Mouse (Mus musculus): Measurements from ENCODE around the gene Rgs3.
"Not testable (repeated sequence)": the region's sequence is repeated elsewhere in the genome, so short reads cannot be mapped to it uniquely, and the experiment has no call there.

The Rgs3 gene

DNA sequence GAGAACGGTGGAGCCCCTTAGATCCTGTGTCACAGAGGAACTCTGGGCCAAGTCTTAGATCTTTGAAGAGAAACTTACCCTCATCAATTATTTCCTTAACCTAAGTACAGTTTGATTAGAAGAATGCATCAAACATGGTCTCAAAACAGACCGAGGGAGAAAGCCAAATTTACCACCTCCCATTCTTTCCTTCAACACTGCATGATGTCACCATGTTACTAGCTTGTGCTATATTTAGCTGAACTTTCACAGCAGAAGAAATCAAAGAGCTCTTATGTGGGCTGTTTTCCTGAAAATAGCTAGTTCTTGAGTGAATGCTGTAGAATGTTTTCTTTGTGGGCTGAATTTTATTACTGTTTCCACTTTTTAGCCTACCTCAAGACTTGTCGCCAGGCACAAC lies 2.2 kb upstream of the Rgs3 start:
- DNase-seq = no peak

DNA sequence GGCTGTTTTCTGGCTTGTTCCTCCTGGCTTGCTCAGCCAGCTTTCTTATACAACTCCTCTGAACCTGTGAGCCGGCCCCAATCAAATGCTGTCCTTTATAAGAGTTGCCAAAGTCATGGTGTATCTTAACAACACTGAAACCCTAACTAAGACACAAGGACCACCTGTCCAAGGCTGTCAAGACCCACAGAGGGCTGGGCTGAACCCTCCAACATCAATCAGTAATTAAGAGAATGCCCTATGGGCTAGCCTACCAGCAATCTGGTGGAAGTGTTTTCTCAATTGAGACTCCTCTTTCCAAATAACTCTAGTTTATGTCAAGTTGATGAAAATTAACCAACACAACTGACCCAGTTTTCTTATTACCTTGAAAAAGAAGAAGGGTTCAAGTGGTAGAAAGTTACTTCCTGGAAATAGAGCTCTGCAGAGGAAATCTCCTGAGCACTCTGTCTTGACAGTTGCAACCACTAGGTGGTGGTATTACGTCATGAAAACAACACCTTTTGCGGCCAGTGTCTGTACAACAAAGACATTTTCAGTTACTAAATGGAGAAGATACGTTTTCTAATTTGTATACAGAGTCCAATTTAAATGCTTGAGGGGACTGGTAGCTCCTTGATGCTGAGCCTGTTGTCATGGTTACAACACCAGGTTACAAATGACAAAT lies 1.4 kb downstream of the Rgs3 start:
- DNase-seq = peak; percentile 88

DNA sequence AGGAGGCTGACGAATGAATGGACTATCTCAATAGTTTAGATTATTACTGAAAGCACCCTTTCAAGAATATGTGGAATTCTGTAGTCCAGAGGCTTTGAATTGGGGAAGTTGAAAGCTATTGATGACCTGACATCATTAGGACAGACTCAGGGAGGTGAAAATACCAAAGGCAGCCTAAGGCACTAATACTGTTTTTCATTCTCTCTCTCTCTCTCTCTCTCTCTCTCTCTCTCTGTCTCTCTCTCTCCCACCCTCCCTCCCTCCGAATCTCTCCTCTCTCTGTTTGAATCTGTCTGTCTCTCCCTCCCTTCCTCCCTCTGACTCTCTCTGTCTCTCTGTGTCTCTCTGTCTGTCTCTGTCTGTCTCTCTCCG lies 2.0 kb downstream of the Rgs3 start:
- no peak for DNase-seq

DNA sequence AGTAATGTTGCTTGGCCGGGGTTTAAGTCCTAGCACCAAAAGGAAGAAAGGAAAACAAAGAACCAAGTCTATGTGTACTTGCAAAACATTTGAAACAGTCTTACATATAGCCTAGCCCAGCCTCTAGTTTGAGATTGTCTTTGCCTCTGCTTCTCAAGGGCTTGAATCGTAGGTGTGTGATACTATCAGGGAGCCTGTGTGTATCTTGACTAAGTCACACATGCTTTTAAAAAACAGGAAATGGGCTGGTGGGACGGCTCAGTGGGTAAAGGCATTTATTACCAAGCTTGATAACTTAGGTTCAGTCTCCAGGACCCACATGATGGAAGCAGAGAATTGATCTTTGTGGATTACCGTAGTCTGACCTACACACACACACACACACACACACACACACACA lies 2.4 kb downstream of the Rgs3 start:
- no peak for DNase-seq

DNA sequence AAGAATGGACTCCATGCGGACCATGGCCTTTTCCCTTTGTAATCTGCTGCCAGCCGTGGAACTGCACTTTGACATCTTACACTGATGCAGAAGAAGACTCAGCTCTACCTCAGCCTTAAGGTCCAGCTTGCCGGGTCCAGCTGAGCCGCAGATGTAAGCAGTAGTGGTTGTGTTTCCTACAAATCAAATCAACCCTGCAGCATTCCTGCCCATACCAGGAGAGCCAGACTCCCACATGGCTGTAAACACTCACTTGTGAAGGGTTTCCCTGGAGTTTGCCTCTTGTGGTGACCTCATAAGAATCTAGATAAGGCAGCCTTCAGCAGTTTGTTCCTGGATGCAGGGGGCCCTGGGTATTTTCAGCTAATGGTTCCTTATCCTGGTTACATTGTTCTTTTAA lies 6.9 kb downstream of the Rgs3 start:
- no peak for DNase-seq

DNA sequence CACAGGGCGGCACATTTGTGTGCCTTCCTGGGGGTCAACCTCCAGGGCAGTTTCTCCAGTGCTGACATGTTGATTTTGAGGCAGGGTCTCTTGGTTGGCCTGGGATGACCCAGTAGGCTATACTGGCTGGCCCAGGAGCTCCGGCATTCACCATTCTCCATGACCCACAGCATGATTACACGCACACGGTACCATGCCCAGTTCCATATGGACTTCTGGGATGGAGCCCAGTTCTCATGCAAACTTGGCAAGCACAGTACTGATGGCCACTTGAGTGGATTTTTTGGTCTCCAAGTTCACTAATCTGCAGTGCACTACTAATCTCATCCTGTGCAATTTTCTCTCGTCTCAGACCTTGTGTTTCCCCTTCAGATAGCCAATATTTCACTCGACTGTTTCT lies 8.0 kb downstream of the Rgs3 start:
- DNase-seq = no peak

DNA sequence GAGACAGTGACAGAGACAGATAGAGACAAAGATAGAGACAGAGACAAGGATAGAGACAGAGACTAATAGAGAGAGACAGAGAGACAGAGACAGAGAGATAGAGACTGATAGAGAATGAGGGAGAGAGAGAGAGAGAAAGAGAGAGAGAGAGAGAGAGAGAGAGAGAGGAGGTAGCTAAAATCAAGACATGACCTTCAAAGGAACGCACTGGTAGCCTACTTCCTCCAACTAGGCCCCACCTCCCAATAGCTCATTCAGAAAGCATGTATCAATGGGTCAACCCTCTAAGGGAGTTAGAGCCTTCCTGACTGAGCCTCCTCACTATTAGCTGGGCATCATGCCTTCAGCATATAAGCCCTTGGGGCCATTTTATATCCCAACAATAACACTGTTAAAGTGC lies 8.7 kb downstream of the Rgs3 start:
- DNase-seq = no peak

DNA sequence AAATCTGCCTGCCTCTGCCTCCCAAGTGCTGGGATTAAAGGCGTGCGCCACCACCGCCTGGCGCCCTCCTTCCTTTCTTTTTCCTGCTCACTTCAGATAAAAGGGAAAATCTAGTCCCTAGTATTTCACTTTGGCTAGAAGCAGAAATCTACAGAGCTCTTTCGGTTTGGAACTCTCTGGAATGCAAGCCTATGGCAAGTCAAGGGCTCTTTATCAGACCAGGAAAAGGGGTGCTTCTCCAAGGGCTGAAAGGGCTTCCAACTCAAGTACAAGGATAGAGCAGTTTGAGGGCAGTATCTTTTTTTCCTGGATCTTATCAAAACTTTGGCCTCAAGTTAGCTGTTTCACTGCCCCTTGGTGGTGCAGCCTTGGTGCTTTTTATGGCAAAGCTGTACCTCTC lies 10.0 kb downstream of the Rgs3 start:
- DNase-seq = no peak

DNA sequence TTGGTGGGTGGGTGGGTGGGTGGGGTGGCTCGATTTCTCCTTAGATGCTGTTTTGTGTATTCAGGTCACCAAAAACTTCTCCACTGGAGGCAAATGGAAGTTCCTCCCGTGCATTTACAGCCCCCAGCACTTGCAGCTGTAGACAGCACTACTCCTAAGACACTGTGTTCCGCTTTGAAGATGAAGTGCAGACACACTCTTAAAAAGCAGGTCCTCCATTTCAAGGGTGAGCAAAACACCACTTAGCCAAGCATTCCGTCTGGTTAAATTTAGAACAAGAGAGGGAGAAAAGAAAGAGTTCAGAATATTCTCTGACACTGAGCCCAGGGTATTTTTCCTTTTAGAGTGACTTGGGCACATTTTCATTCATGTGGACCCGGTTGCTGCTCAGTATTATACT lies 10.4 kb downstream of the Rgs3 start:
- no peak for DNase-seq

DNA sequence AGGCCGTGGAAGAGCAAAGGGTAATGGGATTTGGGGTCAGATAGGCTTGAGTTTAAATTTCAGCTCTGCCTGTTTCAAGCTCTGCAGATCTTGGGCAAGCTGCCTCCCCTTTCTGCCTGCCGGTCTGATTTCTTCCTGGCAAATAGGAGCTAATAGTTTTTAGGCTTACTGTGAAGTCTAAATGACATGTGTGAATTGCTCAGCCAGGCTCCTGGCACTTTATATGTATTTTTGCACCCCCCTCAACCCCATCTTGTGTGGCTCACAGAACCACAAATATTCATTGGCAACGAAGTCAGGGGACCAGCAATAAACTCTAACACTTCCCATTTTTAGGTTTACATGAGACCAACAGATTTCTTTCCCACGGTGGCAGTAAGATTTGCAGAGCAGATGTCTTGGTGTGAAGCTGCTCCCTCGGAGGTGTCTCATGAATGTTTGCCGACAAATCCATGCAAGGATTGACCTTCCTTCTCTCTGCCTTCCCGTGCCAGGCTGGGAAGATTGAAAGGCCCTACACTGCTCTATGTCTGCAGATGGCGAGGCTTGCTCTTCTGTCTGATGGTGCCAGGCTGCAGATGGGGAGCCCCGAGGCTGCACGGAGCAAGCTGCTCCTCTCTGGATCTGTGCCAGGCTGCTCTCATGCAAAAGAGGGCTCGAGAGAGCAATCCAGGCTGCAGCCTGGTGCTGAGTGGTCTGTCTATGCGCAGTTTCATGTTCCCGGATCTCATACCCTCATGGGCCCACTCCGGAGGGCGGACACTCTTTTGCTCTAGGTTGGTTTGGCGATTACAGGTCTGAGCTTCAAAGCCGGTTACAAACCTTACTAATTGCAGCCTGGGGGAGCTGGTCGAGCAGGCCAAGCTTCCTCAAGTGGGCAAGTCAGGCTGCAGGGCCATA lies 23.0 kb downstream of the Rgs3 start:
- DNase-seq = peak; percentile 54

DNA sequence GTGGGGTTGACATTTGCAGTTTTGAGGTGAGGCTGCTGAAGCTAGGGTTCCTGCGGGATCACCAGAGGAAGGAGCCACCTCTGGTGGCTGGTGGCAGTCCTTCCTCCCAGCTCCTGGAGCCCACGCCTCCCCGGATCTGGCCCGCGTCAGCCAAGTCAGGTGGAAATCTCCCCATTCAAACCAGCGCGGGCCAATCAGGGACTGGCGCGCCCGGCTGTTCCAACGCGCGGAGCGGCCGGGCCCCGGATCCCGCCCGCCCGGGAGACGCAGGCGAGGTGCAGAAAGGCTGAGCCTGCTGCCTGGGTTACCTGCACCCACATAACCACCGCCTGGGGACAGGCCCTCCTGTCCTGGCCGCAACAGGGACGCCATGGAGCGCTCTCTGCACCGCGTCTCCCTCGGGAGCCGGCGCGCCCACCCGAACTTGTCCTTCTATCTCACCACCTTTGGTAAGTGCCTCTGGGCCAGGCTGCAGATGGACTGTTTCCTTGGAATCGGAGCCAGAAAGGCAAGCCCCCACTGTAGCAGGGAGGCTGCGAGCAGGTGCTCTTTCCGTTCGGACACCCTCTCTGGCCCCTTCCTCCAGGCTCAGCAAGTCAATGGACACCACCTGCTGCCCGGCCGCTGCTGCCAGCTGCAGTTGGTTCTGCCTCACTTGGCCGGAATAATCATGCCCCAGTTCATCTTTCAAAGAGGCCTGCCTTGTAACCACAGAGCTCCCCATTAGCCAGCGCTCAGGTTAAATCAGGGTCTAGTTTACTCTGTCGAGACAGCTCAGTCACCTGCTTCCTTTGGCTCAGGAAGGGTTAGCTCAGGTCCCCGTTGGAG lies 23.8 kb downstream of the Rgs3 start:
- peak; percentile 72 for DNase-seq

DNA sequence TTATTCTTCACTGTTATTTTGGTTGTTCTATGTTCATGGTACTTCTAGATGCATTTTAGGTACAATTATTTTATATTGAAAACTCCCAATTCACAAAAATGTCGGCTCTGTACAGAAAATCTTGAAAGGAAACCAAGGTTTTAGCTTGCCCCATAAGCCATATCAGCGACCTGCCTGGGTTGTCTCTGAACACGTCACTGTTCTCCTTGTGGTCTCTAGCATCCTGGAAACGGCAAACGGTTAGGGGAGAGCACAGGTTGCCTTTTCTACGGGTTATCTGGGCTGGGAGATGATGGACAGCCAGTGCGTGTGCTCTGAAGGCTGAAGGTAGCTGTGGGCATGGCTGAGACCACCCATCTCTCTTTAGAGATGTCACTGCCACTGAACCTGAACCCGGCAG lies 27.4 kb downstream of the Rgs3 start:
- no peak for DNase-seq

DNA sequence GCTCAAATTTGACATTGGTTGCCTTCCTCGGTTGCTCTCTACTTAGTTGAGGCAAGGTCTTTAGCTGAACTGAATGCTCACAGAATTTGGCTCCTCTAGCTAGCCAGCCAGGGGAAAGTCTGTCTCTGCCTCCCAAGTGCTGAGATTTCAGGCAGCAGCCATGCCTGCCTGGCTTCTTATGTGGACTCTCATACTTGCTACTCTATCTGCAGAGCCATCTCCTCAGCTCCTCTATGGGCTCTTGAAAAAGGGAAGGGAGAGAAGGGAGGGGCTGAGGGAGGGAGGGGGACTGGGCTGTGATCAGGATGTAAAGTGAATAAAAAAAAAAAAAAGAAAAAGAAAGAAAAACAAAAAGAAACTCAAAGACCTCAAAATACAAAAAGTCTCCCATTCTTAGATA lies 31.2 kb downstream of the Rgs3 start:
- DNase-seq = no peak

DNA sequence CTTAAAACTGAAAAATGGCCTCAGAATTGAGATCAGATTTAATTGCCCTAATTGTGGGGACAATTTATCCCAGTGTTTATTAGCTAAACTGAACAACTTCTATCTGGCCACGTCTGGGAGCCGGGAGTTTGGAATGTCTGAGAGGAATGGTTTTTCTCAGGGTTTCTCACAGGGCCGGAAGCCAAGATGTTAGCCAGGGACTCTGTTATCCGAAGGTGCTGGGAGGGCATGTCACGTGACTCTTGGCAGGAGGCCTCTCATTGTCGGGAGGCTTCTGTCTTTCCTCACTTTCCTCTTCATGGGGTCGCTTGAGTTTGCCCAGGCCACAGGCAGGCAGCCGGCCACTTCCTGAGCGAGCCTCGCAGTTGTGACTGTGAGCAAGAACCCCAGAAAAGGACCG lies 31.7 kb downstream of the Rgs3 start:
- DNase-seq = peak; percentile 62

DNA sequence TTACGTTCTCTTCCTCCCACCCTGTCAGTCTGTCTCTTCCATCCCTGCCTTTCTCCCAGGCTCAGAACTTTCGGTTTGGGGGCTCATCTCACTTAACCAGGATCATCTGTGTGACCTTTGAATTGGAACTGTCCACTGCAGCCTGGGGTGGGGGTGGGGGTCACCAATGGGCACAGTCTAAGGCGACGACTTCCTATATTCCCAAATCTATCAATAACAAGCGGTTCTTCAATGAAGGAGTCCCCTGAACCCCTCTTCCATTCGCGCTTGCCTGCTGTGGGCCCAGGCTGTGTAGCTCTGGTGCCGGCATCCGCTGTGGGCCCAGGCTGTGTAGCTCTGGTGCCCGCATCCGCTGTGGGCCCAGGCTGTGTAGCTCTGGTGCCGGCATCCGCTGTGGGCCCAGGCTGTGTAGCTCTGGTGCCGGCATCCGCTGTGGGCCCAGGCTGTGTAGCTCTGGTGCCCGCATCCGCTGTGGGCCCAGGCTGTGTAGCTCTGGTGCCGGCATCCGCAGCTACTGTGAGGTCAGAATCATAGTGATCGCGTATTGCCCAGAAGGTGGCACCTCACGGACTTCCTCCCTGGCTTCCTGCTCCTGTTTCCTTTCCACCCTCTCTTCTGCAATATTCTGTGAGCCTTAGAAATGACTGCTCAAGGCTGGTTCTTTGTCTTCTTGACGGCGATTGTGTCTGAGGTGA lies 34.0 kb downstream of the Rgs3 start:
- DNase-seq = not testable (repeated sequence)

DNA sequence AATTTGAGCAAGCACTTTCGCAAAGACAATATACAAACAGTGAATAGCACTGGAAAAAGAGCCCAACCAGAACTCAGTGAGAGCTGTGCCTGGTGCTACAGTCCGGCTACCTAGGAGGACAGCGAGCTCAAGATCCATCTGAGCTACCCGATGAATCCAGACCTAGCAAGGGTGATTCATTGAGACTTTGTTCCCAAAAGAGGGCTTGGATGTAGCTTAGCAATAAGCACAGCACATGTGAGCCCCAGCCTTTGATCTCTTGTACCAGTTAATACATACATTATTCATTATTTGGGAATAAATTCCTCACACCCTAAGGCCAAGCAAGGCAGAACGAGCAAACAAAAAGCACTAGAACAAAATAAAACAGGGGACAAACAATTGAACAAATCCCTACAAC lies 34.8 kb downstream of the Rgs3 start:
- no peak for DNase-seq

DNA sequence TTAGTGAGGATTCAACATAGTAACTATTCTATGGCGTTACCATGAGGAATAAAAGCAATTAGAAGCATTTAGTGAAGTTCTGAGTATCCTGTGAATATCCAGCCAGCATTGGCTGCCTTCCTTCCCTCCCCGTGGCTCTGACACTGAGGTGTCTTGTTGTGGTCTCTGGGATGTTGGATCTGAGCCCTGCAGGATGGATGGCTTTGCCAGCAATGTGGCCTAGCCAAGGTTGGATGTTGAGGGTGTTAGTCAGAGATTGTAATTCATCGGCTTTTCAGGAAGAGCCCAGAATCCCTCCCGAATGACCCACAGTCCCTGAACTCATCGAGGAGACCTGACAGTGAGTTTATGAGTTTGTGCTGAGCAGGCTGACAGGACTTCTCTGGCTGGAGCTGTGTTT lies 36.4 kb downstream of the Rgs3 start:
- DNase-seq = peak; percentile 48

DNA sequence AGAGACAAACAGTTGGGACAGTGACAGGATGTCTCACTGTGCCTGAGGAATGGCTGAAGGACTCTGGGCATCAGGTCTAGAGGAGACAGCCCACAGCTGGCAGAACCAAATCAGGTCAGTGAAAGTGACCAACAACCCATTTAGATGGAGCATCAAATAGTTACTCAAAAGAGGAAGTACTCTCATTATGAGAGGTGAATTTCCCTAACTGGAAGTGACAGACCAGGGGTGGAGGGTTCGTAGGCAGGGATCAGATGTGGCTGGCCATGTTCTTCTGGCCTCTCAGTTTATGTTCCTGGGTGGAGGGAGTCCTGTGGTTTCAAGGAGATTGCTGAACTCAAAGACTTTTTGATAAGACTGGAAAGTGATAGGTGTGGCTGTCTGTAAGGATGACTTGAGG lies 40.9 kb downstream of the Rgs3 start:
- DNase-seq = no peak

DNA sequence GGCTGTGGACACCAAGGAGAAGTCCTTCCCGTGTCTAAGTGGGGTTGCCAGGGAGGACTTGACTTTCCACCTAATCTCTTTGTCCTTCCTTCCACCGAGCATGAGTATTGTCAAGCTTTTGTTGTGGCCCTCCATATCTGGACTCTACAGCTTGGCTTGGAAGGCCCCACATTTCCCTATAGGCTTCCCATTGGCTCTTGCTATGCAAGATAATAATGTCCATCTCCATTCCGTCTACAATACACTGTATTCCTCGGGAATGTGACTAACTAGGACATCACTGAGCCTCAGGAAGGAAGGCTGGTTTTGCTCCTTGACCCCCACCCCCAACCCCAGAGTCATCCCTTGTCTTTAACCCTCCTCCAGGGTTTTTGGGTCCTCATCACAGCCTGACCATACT lies 44.0 kb downstream of the Rgs3 start:
- DNase-seq = no peak

DNA sequence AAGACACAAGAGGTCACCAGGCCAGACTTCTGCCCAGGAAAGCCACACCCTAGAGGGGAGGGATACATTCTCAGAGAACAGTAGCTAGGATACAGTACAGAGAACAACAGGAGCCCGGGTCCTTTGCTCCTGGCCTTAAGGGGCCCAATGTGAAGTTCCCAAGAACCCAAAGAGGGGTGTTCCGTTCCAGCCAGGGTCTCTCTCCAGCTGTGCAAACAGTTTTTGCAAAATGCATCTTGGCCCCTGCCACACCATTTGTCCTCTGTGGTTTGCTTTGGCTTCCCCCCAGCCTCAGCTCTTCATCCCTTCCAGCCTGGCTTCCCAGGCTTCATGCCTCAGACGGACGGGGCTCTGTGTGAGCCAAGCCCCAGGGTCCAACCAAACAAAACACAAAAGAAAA lies 44.4 kb downstream of the Rgs3 start:
- DNase-seq = peak; percentile 56

DNA sequence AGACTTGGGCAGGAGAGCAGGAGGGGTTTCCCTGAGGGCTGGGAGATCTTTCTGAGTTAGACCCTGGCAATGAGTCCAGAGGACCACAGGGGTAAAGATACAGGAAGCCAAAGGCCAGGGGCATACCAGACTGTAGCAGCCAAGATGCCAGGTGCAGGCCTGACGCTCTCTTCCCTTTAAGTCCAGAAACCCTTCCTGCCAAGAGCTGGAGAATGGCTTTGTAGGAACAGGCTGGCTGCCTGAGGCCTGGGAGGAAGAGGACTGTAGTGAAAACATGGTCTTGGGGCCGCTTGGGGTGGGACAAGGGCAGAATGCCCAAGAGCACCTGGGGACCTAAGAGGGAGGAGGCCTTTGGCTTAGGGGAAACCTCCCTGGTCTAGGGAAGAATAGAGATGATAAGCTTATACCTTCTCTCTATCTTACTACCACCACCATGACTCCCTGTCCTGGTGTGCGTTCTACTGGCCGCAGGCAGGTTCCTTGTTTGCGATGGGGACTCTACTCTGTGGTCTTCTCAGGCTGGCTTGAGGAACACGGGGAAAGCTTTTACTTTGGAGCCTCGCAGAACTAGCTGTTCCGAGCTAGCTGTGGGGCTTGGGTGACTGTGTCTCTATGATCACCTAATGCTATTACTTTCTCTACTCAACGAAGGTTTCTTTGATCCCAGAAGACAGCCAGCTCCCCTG lies 46.4 kb downstream of the Rgs3 start:
- DNase-seq = no peak

DNA sequence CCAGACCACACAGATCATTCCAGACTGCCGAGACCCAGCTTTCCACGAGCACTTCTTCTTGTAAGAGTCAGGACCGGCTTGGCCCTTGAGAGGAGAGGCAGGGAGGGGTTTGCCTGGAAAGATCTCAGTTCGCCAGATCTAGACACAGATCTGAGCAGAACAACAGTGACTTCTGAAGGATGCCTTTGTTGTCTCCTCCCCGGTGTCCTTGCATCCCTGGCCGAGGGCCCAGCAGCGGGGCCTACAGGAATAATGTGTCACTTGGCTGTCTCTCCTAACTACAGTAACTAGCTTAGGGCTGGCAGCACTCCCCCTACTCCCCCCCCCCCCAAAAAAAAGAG lies 46.9 kb downstream of the Rgs3 start:
- peak; percentile 58 for DNase-seq

DNA sequence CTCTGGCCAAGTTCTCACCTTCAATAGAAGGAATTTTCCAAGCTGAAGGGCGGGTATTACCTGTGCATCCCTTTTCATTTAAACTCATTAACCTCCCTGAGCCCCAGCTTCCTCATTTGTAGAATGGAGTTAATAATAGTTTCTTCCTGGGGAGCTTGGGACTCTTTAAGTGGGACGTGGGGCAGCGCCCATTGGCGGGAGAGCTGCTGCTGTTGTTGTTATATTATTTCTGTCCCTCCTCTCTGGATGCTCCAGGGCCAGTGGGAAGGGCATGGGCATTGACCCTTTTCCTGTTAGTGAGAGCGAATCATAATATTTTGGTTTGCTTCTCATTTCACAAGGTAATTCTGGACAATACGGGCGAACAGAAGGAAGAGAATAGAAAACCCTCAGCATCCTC lies 47.3 kb downstream of the Rgs3 start:
- no peak for DNase-seq

Data from kidney, postnatal 10 days (tissue).